Mouse (Mus musculus) intestine, postnatal 0 days (tissue): ENCODE measurements around the gene Hnf1a. TPM values are rescaled to one million over a fixed set of nuclear protein-coding genes. Genes with fewer than 3 reads are reported as not detected.

ENCODE experiments used
- ATAC-seq: fragments of 200-750 bp; cut with Nextera tagmentation; 2 replicates; pipeline ENCODE4 v1.8.0; 2017; ENCODE audit warnings: mild to moderate bottlenecking, moderate TSS enrichment, moderate library complexity
- H3K27ac ChIP-seq: fragments of 300-500 bp; sonication (generic); 2 replicates; pipeline ENCODE4 v1.5.1; 2014; ENCODE audit warnings: mild to moderate bottlenecking, low read depth, low read length, moderate library complexity
- H3K27me3 ChIP-seq: fragments of 300-500 bp; sonication (generic); replicated peaks from 2 replicates; pipeline ENCODE4 v1.6.1; 2014; ENCODE audit warnings: low read length, mixed read lengths; ENCODE audit not compliant: control insufficient read depth, insufficient read depth
- H3K36me3 ChIP-seq: fragments of 300-500 bp; sonication (generic); 2 replicates; pipeline ENCODE4 v1.6.1; 2014; ENCODE audit warnings: mild to moderate bottlenecking, moderate library complexity; ENCODE audit not compliant: control insufficient read depth, insufficient read depth
- H3K4me1 ChIP-seq: fragments of 300-500 bp; sonication (generic); replicated peaks from 2 replicates; pipeline ENCODE4 v1.6.1; 2014; ENCODE audit warnings: antibody characterized with exemption, low read length, mixed read lengths; ENCODE audit not compliant: control insufficient read depth, insufficient read depth
- H3K4me2 ChIP-seq: fragments of 300-500 bp; sonication (generic); replicated peaks from 2 replicates; pipeline ENCODE4 v1.6.1; 2014; ENCODE audit warnings: low read depth, mild to moderate bottlenecking, moderate library complexity
- H3K4me3 ChIP-seq: fragments of 300-500 bp; sonication (generic); 2 replicates; pipeline ENCODE4 v1.5.1; 2014; ENCODE audit warnings: low read depth, low read length
- H3K9ac ChIP-seq: fragments of 300-500 bp; sonication (generic); 2 replicates; pipeline ENCODE4 v1.6.1; 2014; ENCODE audit warnings: mild to moderate bottlenecking, low read depth, low read length
- H3K9me3 ChIP-seq: fragments of 300-500 bp; sonication (generic); 2 replicates; pipeline ENCODE4 v1.6.1; 2016; ENCODE audit warnings: mixed run types; ENCODE audit not compliant: control insufficient read depth
- CTCF ChIP-seq: sonication (generic); IDR thresholded peaks from 2 replicates; pipeline ENCODE4 v1.5.1; 2016; ENCODE audit warnings: low read depth, mild to moderate bottlenecking, control low read depth, antibody characterized with exemption, moderate library complexity
- WGBS: fragments of 180-500 bp; shearing (Covaris S2); extraction: QIAGEN DNeasy Blood & Tissue Kit; methylation state at CpG from one replicate; pipeline ENCODE4 v1.1.7; 2014; 5-methylcytosine and 5-hydroxymethylcytosine counted together
- polyA plus RNA-seq: library from polyadenylated mRNA; unstranded; fragments of >200 nt; fragmentation: Nextera tagmentation; extraction: Ambion mirVana; gene quantifications from 2 replicates; pipeline ENCODE4 v1.2.1, GENCODE M21; 2015

Hnf1a gene
- polyA plus RNA-seq, 1 experiment from 2014 or later, result 15.9 TPM

DNA sequence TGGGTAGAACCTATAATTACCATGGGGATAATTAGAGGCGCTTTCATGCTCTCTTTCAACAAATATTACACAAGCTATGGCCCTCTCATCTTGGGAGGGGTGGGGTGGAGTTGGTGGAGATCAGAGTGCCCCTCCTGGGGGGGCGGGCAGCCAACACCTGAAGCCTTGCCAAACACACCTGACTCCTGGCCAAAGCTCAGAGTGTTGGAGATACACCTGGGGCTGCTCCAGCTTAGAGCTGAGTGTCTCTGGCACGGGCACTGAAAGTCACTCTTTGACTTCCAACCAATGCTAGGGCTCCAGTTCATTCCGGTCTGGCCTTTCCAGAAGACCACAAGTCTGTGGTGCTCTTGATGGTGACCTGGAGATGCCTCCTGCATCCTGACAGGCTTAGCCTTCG is 36.9 kb upstream of the Hnf1a start:
- H3K9me3 ChIP-seq, result no peaks in the 10 kb centered on the region
- H3K36me3 ChIP-seq, result no peaks in the 10 kb centered on the region
- WGBS, result 83% methylated on average over 5 of the region's 5 CpGs
- H3K27ac ChIP-seq, result no peak overlapping the region
- ATAC-seq, result no peak
- no peak overlapping the region for H3K4me3 ChIP-seq
- TF ChIP-seq CTCF, result no peak
- H3K27me3 ChIP-seq, result 0 out of 2 replicates have a peak, but pooled peaks cover 3% of the 10 kb centered on the region
- H3K9ac ChIP-seq, result no peak overlapping the region
- H3K4me1 ChIP-seq, result no peaks in the 10 kb centered on the region; the same call in 1 of the 2 replicates
- H3K4me2 ChIP-seq, result no peak overlapping the region

DNA sequence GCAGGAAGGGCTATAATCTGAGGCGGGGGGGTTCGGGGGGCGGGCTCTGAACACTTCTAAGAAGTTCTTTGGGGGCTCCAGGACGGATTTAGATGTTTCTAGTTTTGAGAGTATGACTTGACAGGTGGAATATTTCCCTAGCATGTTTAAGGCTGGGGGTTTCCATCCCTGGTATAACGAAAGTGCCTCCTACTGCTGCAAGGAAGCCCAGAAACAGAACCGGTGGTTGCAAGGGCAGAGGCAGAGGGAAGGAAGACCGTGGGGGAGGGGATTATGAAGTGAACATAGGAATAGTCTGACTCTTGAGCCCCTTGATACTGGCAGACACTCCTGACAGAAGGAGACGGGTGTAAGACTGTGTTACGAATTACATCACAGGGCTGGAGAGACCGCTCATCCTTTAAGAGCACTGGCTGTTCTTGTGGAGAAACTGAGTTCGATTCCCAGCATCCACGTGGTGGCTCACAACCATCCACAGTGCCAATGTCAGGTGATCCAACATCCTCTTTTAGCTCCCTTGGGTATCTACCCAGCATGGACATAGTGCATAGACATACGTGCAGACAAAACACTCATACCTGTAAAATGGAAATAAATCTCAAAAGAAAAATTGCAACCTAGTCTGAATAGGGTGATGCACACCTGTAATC is 32.5 kb upstream of the Hnf1a start:
- no peaks in the 10 kb centered on the region for H3K9me3 ChIP-seq
- no peak overlapping the region for H3K4me2 ChIP-seq
- H3K9ac ChIP-seq, result no peak overlapping the region
- no peak for ATAC-seq
- no peak for TF ChIP-seq CTCF
- no peak overlapping the region for H3K4me3 ChIP-seq
- H3K36me3 ChIP-seq, result no peaks in the 10 kb centered on the region
- H3K27me3 ChIP-seq, result 0 out of 2 replicates have a peak, but pooled peaks cover 3% of the 10 kb centered on the region
- 79% methylated on average over 12 of the region's 13 CpGs for WGBS
- no peak overlapping the region for H3K27ac ChIP-seq
- H3K4me1 ChIP-seq, result no peaks in the 10 kb centered on the region

DNA sequence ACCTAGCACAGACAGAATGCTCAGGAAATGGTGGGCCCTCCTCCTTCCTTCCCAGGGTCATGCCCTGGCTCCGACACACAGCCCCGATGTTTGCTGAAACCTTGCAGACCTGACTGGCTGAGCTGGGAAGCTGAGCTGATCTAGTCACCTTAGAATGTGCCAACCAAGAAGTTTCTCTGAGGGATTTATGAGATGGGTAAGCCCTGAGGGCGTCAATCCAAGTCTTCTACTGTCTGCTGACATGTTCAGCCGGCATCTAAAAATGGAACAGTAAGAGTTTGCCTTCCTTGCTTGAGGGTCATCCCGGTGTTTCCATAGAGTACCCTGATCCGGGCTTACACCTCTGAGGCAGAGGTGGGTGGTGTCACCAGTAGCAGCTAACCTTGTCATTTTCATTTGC is 31.9 kb upstream of the Hnf1a start:
- H3K4me1 ChIP-seq, result no peaks in the 10 kb centered on the region
- H3K27ac ChIP-seq, result no peak overlapping the region
- no peak for ATAC-seq
- 0 out of 2 replicates have a peak overlapping the region, but pooled peaks have one; percentile 7 for H3K9ac ChIP-seq
- H3K9me3 ChIP-seq, result no peaks in the 10 kb centered on the region
- WGBS, result 52% methylated on average over 6 of the region's 6 CpGs
- H3K4me2 ChIP-seq, result no peak overlapping the region
- no peak overlapping the region for H3K4me3 ChIP-seq
- no peak for TF ChIP-seq CTCF
- 0 out of 2 replicates have a peak, but pooled peaks cover 3% of the 10 kb centered on the region for H3K27me3 ChIP-seq
- no peaks in the 10 kb centered on the region for H3K36me3 ChIP-seq

DNA sequence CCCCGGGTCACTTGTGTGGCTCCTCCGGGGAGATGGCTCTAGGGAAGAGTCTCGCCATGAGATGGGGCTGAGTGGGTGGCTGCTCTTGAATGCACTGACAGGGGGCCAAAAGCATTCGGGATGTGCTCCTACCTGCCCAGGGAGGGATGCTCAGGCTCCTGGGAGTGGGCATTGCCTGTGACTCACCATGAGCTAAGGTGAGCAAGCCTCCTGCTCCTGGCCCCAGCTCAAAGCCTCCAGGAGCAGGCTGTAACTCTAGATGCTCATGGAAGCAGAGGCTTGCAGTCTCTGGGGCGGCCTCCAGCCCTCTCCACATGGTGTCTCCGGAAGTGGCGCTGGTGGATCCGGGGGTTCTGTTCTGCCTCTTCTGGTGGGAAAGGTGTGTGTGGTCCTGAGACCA is 30.6 kb upstream of the Hnf1a start:
- no peak overlapping the region for H3K27ac ChIP-seq

DNA sequence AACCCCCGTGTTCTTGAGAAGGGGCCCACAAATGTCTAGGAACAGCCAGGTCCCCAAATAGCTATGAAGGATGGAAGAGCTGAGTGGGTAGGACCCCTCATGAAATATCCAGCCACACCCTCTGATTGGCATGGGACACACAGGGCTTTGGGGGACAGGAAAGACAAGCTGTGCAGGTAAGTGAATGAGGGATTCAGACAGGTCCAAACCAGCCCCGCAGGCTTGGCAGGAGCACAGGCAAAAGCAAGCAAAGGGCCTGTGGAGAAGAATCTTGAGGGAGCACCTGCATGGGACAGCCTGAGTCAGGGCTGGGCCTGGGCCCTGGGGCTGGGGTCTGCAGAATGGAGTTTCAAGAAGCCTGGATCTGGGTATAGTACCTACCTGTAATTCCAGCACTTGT is 29.6 kb upstream of the Hnf1a start:
- H3K4me2 ChIP-seq, result no peak overlapping the region
- WGBS, result 65% methylated on average over 2 of the region's 2 CpGs
- H3K4me3 ChIP-seq, result no peak overlapping the region
- ATAC-seq, result no peak
- H3K4me1 ChIP-seq, result no peaks in the 10 kb centered on the region
- H3K27me3 ChIP-seq, result 0 out of 2 replicates have a peak, but pooled peaks cover 3% of the 10 kb centered on the region
- H3K9ac ChIP-seq, result no peak overlapping the region
- H3K27ac ChIP-seq, result no peak overlapping the region
- no peaks in the 10 kb centered on the region for H3K9me3 ChIP-seq
- no peak for TF ChIP-seq CTCF
- H3K36me3 ChIP-seq, result no peaks in the 10 kb centered on the region

More for the DNA sequence above, 30.6 kb upstream of the Hnf1a start:
- Histone ChIP-seq H3K36me3 (no peaks in the 10 kb centered on the region), H3K4me2 (no peak overlapping the region), H3K9ac (no peak overlapping the region), H3K9me3 (no peaks in the 10 kb centered on the region), H3K4me3 (no peak overlapping the region), H3K27me3 (0 out of 2 replicates have a peak, but pooled peaks cover 3% of the 10 kb centered on the region), H3K4me1 (no peaks in the 10 kb centered on the region)
- TF ChIP-seq CTCF, result no peak
- 76% methylated on average over 8 of the region's 8 CpGs for WGBS
- ATAC-seq, result no peak

DNA sequence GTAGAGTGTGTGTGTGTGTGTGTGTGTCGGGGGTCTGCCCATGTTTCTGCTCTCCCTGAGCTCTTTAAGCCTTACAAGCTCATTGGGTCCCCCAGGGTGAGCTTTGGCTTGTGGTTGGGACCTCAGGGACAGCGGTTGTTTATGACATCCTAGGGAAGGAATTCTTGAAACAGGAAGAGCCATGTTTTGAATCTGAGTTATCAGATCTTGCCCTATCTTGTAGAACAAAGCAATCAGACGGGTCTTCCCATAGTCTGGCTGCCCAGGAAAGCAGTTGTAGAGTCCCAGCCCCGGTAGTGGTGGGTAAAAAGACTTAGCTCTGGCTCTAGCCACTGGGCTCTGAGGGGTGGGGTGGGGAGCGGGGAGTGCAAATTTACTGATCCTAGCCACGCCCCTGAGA is 26.4 kb upstream of the Hnf1a start:
- Histone ChIP-seq H3K4me2 (no peak overlapping the region), H3K36me3 (no peaks in the 10 kb centered on the region), H3K9ac (no peak overlapping the region), H3K27ac (no peak overlapping the region), H3K4me3 (no peak overlapping the region), H3K4me1 (no peaks in the 10 kb centered on the region), H3K9me3 (no peaks in the 10 kb centered on the region), H3K27me3 (no peaks in the 10 kb centered on the region)
- 59% methylated on average over 6 of the region's 6 CpGs for WGBS
- no peak for TF ChIP-seq CTCF
- ATAC-seq, result no peak
